Mouse (Mus musculus) spleen, postnatal 14 days (tissue): ENCODE measurements around the gene Krtap4-13.
"Not testable (repeated sequence)": the region's sequence is repeated elsewhere in the genome, so short reads cannot be mapped to it uniquely, and the experiment has no call there.

Source experiments
- DNase-seq, 2 experiments: peaks; one replicate each; pipeline ENCODE4 v3.0.0; 2021 to 2022; ENCODE audit warnings: low spot score in 2 of 2

Krtap4-13 gene

DNA sequence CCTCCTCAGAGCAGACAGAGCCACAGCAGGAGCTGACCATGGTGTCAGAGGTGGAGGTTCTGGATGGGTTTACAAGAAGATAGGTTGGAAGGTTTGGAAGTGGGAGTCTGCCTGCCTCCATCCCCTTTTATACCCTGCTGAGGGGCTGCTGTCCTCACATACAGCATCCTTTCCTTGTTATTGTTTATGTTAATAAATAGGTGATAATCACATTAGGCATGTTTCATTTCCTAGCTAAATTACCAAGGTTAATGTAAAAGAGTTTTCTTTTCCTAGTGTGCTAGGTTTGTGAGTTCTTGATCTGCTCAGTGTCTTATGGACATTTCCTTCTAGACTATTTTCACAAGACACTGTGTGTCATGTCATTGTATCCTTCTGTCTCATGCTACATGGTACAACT, at the start of gene Krtap4-13:
TSS of gene Krtap4-13 (minus strand) at position 101 of the 400 bp plus-strand sequence.
- not testable (repeated sequence) for DNase-seq

- DNase-seq = no peak
These were observed 49.1 kb upstream of the Krtap4-13 start for GRCm38 (mm10) chr11:99858761-99859160.

GRCm38 (mm10) chr11:99857617-99858016, 47.9 kb upstream of the Krtap4-13 start, which contains the start of gene Gm11568:
Gene Gm11568 (plus strand): TSS chr11:99857917.
- no peak for DNase-seq

DNA sequence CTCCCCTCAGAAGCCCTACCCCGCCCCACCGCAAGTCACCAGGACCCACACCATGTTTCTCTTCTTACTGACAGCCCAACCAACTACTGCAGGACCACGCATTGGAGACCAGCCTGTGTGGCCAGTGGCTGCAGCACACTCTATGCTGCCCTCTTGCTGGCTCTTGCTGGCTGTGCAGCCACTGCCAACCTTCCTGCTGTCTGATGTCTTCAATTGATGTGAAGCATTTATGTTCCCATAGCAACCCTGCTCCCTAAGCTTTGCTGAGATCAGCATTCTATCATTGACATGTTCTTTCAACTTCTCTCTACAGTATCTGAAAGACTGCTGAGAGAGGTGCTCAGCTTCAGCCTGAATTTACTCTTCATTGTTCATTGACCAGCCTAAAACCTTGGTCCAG, 44.4 kb upstream of the Krtap4-13 start:
- DNase-seq = no peak

DNA sequence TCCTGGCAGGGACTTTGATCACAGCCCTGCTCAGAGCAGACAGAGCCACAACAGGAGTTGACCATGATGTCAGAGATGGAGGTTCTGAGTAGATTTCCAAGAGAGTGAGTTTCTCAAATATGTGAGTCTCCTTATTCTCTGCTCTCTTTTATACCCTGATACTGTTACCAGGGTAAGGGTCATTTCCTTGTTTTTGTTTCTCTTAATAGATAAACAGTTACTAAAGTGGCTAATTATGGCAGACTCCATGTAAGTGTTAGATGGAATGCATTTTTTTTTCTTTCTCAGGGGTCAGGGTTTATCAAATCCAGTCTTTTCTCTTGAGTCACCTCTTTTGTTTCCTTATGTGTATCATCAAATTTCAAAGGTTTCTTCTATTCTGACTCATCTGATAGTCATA, 41.8 kb upstream of the Krtap4-13 start, which contains the start of gene Krtap4-16:
TSS of gene Krtap4-16 (minus strand) at position 101 of the 400 bp plus-strand sequence.
- no peak for DNase-seq

DNA sequence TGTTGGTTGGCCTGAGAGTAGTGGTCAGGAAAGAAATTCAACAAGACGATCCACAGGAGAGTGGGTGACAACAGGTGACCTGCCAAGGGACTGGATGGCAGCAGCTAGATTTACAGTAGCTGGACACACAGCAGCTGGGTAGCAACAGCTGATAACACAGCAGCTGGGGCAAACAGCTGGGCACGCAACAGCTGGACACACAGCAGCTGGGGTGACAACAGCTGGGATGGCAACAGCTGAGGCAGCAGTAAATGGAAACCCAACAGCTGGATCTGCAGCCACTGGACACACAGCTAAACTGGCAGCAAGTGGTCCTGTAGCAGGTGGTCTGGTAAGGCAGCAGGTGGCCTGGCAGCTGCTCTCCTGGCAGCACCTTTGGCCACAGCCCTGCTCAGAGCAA, 37.1 kb upstream of the Krtap4-13 start:
- DNase-seq = no peak

GRCm38 (mm10) chr11:99842185-99842584, 32.5 kb upstream of the Krtap4-13 start:
- no peak for DNase-seq

GRCm38 (mm10) chr11:99837966-99838365, 28.3 kb upstream of the Krtap4-13 start, which contains the start of gene 2300003K06Rik:
Gene 2300003K06Rik (minus strand): TSS chr11:99838066.
- no peak for DNase-seq

DNA sequence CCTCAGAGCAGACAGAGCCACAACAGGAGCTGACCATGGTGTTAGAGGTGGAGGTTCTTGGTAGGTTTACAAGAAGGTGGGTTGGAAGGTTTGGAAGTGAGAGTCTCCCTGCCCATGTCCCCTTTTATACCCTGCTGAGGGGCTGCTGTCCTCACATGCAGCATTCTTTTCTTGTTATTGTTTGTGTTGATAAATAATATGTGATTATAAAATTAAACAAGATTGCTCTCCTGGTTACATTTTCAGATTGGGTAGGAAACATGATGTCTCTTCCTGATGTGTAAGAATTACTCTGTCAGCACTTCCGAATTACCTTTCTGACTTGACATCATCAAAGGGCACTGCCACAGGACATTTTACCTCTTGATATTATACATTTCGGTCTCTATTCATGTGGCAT, 5.9 kb upstream of the Krtap4-13 start, which contains the start of gene Gm11564:
TSS of gene Gm11564 (minus strand) at position 101 of the 400 bp plus-strand sequence.
- DNase-seq = not testable (repeated sequence)

DNA sequence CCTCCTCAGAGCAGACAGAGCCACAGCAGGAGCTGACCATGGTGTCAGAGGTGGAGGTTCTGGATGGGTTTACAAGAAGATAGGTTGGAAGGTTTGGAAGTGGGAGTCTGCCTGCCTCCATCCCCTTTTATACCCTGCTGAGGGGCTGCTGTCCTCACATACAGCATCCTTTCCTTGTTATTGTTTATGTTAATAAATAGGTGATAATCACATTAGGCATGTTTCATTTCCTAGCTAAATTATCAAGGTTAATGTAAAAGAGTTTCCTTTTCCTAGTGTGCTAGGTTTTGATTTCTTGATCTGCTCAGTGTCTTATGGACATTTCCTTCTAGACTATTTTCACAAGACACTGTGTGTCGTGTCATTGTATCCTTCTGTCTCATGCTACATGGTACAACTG, 5.3 kb downstream of the Krtap4-13 start, which contains the start of gene Gm11554:
TSS of gene Gm11554 (minus strand) at position 101 of the 400 bp plus-strand sequence.
- DNase-seq = not testable (repeated sequence)

- not testable (repeated sequence) for DNase-seq
These were observed 10.9 kb downstream of the Krtap4-13 start, which contains the start of gene Gm11569 for GRCm38 (mm10) chr11:99798832-99799231. Gene Gm11569 (minus strand): TSS chr11:99798932.

DNA sequence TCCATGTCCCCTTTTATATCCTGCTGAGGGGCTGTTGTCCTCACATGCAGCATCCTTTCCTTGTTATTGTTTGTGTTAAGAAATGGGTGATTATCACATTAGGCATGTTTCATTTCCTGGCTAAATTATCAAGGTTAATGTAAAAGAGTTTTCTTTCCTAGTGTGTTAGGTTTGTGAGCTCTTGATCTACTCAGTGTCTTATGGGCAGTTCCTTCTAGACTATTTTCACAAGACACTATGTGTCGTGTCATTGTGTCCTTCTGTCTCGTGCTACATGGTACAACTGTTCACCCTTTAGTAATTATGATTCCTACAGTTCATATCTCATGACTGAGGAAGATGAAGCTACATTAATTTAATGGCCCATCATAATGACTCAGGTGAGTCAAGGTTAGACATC, 16.3 kb downstream of the Krtap4-13 start, which contains the start of gene Gm11596:
TSS of gene Gm11596 (minus strand) at position 101 of the 400 bp plus-strand sequence.
- DNase-seq = no peak

DNA sequence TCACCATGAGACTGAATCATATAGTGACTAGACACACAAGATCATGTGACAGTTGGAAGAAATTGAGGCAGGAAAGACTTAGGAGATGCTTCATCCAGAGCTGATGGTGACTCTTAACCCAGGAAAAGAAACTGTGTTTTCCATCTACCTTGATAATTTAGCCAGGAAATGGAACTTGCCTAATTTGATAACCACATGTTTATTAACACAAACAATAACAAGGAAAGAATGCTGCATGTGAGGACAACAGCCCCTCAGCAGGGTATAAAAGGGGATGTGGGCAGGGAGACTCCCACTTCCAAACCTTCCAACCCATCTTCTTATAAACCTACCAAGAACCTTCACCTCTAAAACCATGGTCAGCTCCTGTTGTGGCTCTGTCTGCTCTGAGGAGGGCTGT, 24.8 kb downstream of the Krtap4-13 start, which contains the start of gene Krtap4-9:
TSS of gene Krtap4-9 (plus strand) at position 301 of the 400 bp plus-strand sequence.
- DNase-seq = not testable (repeated sequence)

- DNase-seq = no peak
These were observed 29.1 kb downstream of the Krtap4-13 start, which contains the start of gene Krtap4-8 for GRCm38 (mm10) chr11:99780604-99781003. Gene Krtap4-8 (minus strand): TSS chr11:99780704.

GRCm38 (mm10) chr11:99778401-99778800, 31.3 kb downstream of the Krtap4-13 start:
- DNase-seq = no peak

GRCm38 (mm10) chr11:99772813-99773212, 36.9 kb downstream of the Krtap4-13 start, which contains the start of gene Gm11595:
Gene Gm11595 (minus strand): TSS chr11:99772913.
- not testable (repeated sequence) for DNase-seq

DNA sequence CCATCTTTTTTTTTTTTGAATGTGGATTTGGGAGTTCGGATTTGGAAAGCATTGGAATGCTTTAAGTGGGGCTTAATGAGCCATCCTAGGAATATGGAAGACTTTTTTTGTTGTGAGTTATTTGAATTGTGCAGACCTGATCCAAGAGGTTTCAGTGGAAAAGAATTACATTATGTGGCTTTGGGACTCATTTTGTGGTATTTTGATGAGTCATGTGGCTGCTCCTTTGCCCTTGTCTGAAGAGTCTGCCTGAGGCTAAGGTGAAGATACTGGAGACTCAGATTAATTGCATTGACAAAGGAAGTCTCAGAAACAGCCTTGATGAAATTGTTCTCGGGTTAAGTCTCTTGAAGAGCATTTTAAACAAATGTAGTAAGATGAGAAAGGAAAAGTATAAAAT, 41.3 kb downstream of the Krtap4-13 start:
- no peak for DNase-seq
